Mouse (Mus musculus) frontal cortex, postnatal 14 days (tissue): Measurements from ENCODE around the gene Frmpd2.

Experiments used
- DNase-seq, 2 experiments: peaks; one replicate each; pipeline ENCODE4 v3.0.0; 2022; ENCODE audit warnings: low spot score in 2 of 2

The Frmpd2 gene

DNA sequence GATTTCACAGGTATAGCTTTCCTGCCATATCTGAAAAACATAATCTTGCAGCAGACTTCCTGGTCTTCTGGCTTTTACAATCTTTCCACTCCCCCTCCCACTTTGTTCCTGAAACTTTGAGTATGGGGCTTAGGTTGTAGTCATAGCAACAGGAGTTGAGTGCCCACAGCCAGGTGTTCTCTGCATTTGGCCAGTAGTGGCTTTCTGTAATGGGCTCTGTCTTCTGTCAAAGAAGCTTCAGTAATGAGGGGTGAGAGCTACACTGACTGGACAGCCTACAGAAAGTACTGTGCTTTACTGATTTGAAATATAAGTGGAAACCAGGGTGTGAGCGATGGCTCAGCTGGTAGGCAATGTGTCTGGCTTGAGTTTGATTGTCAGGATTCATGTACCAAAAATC, 37.2 kb downstream of the Frmpd2 start:
- no peak for DNase-seq

- no peak for DNase-seq
Measured at GRCm38 (mm10) chr14:33513877-33514276, 42.4 kb downstream of the Frmpd2 start.

- no peak for DNase-seq
Measured at GRCm38 (mm10) chr14:33514756-33515285, 43.3 kb downstream of the Frmpd2 start.

DNA sequence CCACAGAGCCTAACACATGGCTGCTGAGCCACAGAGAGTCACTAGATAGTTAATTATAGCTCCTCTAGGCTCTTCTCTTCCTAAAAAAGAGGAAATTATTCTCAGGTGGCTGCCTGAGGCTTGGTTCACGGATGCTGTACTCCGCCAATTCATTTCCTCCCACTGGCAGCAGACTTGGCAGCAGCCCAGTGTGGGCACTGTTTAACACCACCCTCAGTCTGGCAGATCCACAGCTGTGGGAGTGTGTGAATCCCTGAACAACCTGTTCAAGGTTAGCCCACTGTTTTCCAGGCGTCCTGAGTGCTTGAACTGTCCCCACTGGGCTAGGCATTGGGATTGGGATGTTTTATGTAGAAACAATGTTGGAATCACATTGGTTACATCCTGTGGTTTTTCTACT, 50.0 kb downstream of the Frmpd2 start:
- DNase-seq, result peak; percentile 60 to 73

- peak; percentile 28 to 42 for DNase-seq
Measured at GRCm38 (mm10) chr14:33525272-33525983, 53.9 kb downstream of the Frmpd2 start.

DNA sequence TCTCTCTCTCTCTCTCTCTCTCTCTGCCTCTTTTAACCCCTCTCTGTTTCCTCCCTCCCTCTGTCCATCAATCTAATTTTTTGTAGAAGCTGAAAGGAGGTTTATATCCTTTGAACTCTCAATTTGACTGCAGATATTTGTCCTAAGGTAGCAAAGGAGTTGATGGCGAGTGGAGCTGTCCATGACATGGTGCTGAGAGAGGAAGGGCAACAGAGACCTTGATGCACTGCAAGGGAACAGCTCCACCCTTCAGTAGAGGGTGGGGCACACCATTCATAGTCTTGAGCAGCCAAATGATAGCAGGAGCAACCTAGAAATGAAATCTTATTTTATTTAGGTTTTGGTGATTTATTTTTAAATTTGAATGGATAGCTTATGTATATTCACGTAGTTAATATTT, 55.1 kb downstream of the Frmpd2 start:
- no peak for DNase-seq

DNA sequence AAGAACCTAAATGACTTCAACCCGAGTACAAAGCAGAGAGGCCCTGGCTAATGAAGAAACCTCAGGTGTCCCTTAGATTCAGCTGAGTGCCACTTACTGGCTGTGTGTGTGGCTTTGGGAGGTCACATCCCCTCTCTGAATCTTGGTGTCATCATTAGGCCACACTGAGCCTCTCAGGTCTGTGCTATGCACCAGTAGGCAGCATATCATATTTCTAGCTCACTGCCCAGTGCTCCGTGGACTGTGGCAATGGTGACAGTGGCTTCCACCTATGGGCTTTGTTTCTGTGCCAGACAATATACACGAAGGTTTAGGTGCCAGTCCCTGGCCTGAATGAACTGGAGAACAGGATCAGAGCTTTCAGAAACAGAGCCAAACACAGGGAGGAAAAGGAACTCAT, 56.4 kb downstream of the Frmpd2 start:
- DNase-seq, result no peak

GRCm38 (mm10) chr14:33531331-33531912, 59.9 kb downstream of the Frmpd2 start:
- peak in 1 of 2 experiments; percentile 34 for DNase-seq

- no peak for DNase-seq
Measured at GRCm38 (mm10) chr14:33532792-33533191, 61.3 kb downstream of the Frmpd2 start.

DNA sequence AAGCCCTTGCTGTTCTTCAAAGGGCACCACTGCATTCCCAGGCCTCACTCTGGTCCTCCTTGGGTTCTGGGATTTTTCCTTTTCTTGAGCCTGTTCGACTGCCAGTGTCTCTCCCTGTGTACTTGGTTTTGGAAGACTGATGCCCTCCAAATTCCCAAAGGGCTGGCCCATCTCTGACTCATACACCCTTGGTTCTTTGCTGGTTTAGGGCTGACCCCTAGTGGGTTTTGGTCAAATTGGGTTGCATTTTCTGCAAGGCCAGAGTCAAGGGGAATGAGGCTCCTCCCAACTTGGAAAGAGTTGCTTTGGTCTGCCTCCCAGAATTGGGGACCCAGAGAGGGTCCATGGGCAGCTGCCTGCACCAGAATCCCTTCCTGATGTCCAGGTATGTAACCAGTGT, 62.0 kb downstream of the Frmpd2 start:
- DNase-seq, result no peak

DNA sequence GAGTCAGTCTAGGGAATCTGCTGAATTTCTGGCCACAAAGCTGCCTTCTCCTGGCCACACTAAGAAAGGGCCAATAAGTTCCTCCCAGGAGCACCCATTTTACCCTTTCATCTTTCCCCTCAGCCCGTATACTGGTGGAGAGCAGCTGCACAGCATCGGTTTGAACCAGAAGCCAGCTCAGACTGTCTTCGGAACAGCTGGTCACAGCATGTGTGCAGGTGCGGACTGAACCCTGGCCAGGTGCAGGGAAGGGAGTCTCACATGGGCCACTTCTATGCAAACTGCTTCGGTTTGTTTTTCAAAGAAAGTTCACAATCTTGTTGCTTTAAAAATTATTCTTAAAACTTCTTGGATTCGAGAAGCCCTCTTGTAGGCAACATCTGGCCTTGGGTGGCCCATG, 63.8 kb downstream of the Frmpd2 start:
- no peak for DNase-seq

DNA sequence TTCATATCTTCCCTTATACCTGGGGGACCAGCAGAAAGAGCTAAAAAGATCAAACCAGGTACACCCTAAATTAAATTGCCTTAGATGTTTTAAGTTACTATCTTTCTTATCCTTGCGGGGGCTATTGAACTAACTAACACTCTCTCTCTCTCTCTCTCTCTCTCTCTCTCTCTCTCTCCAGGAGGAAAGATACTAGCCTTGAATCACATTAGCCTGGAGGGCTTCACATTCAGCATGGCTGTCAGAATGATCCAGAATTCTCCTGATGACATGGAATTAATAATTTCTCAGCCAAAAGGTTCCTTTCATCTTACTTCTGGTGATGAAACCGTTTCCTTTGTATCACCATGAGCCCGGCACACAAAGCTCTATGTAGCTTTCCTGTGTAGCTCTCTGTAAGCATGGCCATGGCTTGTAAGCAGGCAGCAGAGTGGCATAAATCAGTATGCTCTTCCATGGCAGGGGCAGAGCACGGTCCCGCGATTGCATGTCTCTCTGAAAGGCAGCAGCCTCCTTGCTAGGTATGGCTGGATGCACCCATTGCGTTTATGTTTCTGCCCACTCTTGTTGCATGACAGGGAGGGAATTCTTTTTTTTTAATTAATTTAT, 68.2 kb downstream of the Frmpd2 start:
- no peak for DNase-seq

DNA sequence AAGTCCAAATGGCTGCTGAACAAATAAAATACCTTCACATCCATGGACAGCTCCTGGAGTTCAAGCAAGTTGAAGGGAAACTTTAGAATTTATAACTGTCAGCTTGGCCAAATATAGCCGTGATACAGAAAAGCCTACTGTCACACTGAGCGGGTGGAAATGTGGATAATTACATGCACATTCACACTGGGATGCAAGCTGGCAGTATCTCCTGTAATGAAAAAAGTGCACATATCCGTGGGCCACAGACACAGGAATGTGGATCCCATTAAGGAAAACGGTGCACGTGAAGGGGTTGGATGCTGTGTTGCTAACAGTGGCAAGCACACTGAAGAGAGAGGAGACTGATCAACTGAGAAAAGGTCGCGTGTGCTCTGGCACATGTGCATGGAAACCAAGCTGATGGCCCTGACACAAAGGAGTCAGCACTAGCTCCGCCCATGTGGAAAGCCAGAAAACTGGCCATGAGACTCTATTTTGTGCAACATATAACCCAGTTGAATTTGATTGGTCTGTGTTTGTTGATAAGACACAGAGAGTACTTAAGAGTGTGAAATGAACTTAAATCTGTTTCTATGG, 74.2 kb downstream of the Frmpd2 start:
- DNase-seq, result peak in 1 of 2 experiments; percentile 32

GRCm38 (mm10) chr14:33548650-33549049, 77.2 kb downstream of the Frmpd2 start:
- no peak for DNase-seq

GRCm38 (mm10) chr14:33549856-33550255, 78.4 kb downstream of the Frmpd2 start:
- DNase-seq, result no peak

GRCm38 (mm10) chr14:33570737-33571136, 99.2 kb downstream of the Frmpd2 start:
- DNase-seq, result no peak

DNA sequence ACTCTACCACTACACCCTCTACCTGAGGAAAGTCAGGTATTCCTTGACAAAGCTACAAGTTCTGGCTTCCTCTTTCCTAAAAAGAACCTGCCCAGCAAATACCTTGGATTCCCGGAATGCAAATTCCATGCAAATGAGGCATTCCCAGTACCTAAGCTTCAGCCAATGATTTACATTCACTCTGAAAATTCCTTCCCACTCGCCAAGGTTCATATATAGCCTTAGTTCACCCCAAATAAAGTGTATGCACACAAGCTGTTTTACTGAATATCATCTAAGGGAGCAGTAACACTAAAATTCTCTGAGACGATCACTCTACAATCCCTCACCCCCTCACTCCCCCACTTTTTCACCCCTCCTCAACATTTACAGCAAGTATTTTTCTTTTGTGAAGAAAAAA, 102.1 kb downstream of the Frmpd2 start:
- no peak for DNase-seq

- DNase-seq, result no peak
Measured at GRCm38 (mm10) chr14:33579771-33580484, 108.4 kb downstream of the Frmpd2 start.

- no peak for DNase-seq
Measured at GRCm38 (mm10) chr14:33588951-33589350, 117.5 kb downstream of the Frmpd2 start, which contains the start of gene Ptpn20. Gene Ptpn20 (plus strand): TSS chr14:33589207.

DNA sequence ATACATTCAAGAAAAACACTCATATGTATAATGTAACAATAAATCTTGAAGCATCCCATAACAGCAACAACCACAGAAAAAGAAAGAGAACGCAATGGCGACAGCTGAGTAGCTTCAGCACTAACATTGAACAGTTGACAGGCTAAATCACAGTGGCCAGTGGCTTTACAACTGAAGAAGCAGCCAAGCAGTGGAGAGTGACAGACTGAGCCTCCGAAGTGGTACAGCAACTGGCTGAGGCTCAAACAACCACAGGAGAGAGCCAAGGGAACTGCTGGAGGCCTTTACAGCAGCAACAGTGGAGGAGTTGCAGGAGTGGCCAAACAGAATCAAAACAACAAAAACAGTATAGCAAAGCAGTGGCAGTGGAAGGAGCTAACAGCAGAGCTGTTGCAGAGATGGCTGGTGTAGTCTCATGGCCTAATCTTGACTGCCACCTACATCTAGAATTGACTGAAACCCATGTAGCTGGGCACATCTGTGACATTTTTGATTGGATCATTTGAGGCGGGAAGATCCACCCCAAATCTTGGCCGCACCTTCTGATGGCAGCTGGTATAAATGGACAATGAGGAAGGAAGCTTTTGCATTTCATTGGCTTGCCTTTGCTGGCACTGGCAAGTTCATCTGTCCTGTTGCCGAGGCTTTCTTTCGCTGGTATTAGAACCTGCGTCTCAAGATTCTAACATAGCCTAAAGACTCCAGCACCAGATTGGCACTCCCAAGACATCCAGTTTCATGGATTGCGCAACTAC, 127.1 kb downstream of the Frmpd2 start:
- DNase-seq, result no peak

GRCm38 (mm10) chr14:33607431-33607830, 135.9 kb downstream of the Frmpd2 start:
- no peak for DNase-seq
